Mouse (Mus musculus): ENCODE data around the gene Retreg3.

DNA sequence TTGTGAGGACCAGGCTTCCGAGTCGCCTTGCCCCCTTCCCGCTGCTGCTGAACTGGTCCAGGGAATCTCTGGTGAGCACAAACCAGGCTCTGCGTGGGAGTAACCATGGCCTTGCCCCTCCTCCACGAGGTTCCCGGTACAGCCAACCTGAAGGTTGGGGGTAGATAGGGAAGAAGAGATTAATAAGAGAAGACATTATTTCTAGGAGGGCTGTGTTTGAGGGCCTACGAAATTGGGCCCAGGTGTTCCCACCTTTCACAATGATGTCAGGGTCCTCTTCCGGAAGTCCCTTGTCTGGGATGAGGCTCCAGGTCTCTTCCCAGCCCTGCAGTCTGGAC is 48.2 kb upstream of the Retreg3 start:
- no peak for TF ChIP-seq CTCF (IDR thresholded peaks at IDR 0.05; ENCODE audit: low read depth)
- TF ChIP-seq EP300 (IDR thresholded peaks at IDR 0.05; ENCODE audit: low read depth) = no peak

All from liver, embryonic 14.5 days (tissue).